Mouse (Mus musculus) kidney, adult 2 months (tissue): Measurements from ENCODE around the gene Fam198a.

Experiments
- CTCF ChIP-seq: fragments of 200-500 bp; conservative IDR thresholded peaks from 2 replicates; pipeline ENCODE4 v1.5.1; 2011; ENCODE audit warnings: low read depth, mild to moderate bottlenecking, control low read depth, low read length, moderate library complexity, mixed read lengths; ENCODE audit not compliant: insufficient read depth, insufficient read length
- POLR2A ChIP-seq: fragments of 200-500 bp; IDR thresholded peaks from one replicate; pipeline ENCODE4 v1.6.1; 2011; ENCODE audit warnings: low read depth, low read length, control low read depth

DNA sequence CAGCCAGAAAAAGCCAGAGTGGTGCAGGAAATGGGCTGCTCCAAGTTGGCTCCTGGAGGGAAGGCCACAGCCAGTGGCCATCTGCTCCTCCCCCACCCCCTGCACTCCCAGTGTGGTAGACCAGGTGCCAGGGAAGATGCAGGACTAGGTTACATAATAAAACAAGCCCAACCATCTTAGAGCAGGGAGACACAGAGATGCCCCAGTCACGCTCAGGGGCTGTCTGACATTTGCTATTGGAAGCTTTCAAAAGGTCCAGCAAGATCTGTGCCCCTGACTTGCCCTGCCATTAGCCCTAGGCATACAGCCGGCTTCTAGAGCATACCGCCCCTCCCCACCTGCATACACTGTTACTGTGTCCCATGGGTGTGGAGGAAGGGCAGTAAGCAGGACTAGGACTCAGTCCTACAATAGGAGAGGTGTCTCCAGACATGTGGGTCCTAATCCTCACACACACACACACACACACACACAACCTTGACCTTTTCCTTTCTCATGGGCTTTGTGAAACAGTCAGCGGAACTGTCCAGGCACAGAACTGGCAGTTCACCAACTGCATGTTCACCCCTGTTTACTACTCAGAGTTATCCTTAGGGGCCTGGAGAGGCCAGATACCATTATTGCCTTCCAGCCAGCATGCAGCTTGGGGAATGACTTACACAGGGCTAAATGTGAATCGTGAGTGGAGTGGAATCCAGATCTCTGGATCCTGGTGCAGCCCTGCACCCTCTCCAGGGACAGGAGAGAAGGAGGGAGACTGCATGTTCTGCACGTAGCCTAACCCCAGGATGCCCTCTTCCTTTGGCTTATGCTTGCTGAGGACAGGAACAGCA lies 76.5 kb downstream of the Fam198a start:
- TF ChIP-seq POLR2A (no peak), CTCF (no peak)
